8 mouse cellular contexts compared by ENCODE assay signal in the genomic region with DNA sequence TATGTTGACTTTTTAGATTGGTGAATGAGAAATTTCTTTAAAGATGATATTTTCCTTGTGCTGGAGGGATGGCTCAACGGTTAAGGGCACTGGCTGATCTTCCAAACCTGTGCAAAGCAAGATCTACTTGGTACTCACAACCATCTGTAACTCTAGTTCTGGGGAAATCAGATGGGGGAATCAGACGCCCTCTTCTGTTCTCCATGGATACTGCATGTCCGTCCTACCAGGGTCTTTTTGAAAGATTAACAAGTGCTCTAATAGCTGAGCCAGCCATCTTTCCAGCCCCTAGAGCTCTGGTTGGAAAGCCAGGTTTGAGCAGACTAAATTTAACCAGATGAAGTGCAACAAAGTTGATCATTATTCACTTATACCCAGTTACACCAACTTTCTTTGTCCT. TPM values are rescaled to one million over a fixed set of nuclear protein-coding genes. Genes with fewer than 3 reads are reported as not detected.
DNase-seq lines count a peak whose midpoint lies in the region.

No protein-coding gene starts in this region.

- DNase-seq in heart, adult 11 months = peak; percentile 88
- no peak for DNase-seq in heart, postnatal 25 days (ENCODE audit: low spot score)
- peak; percentile 62 for DNase-seq in 3T3-L1 (ENCODE audit: low read depth, low spot score)
- DNase-seq in NIH3T3 (ENCODE audit: low read depth) = peak; percentile 65
- DNase-seq in forelimb bud, embryonic 11.5 days (ENCODE audit: low read depth, low spot score) = peak; percentile 69
- peak; percentile 36 for DNase-seq in left cerebral cortex, postnatal 4 days
- peak; percentile 29 to 49 for DNase-seq in spleen, postnatal 36 days (ENCODE audit: low spot score in 2 of 2)
- no peak for DNase-seq in urinary bladder, postnatal 25 days (ENCODE audit: low spot score)

- intact Hi-C loops in heart, postnatal 25 days (cut with DNase I) = loop anchor here (2.0 to 5.0 kb wide), 3 partner anchors 55 to 360 kb away; a partner anchor contains a TSS
- intact Hi-C loops in left cerebral cortex, postnatal 4 days (cut with DNase I) = loop anchor here (5.0 kb wide), 1 partner anchor 90 kb away; no protein-coding TSS in a partner anchor

RNA-seq across cellular contexts. Expression of a gene that starts 1.8 kb away (rescaled TPM):
- 10 to 100 TPM; 14.4 to 15.1 TPM for total RNA-seq in heart, postnatal 25 days (2021)
- total RNA-seq in left cerebral cortex, postnatal 4 days (2021) = 100 to 1,000 TPM; 101 to 104 TPM

RNA-seq across cellular contexts. Expression of a gene that starts 48.5 kb away (rescaled TPM):
- total RNA-seq in heart, postnatal 25 days (2021) = not detected
- total RNA-seq in left cerebral cortex, postnatal 4 days (2021) = not detected

Comparison
In these comparisons a context has a peak if more than half of its experiments do, and no peak if none do; other contexts are left out.
1. DNase-seq: peak in heart, adult 11 months (single experiment), 3T3-L1 (single experiment), NIH3T3 (single experiment), forelimb bud, embryonic 11.5 days (single experiment), left cerebral cortex, postnatal 4 days (single experiment) and spleen, postnatal 36 days (2 of 2); none in heart, postnatal 25 days (single experiment) and urinary bladder, postnatal 25 days (single experiment).
2. RNA of a gene that starts 1.8 kb away (total RNA-seq): 101 to 104 TPM in left cerebral cortex, postnatal 4 days; 14.4 to 15.1 TPM in heart, postnatal 25 days; every median in the first group is over 4 times any median in the second.